Mouse (Mus musculus): ENCODE measurements at regions not wholly inside any gene's neighbourhood (a gene's known extent, or its start where the extent isn't known, plus 50 kb on each side); places are given as distances from the start of the nearest gene placed in this dataset.
"Not testable (repeated sequence)": the region's sequence is repeated elsewhere in the genome, so short reads cannot be mapped to it uniquely, and the experiment has no call there.

DNA sequence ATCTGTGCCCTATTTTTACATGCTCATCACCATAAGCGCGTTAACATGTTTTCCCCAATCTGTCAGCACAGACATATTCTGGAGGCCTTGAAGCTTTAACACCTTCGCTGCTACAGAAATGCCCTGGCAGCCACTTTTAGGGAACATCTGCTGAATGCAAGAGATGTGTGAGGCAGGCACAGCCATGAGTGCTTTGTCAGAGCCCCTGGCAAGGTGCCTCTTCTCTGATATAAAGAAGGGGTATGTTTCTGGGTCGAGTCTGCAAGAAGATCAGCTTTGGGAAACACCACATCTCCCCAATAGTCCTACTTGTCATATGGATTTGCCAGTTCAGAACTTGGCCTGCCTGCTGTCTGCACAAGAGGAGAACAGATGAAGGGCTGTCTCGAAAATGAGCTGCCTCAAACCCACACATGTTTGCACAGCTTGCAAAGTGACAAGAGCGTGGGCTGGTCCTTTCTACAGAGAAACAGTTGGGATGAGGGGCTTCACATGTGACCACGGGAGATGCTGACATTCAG is 1263.3 kb upstream of the Klhl29 start:
- DNase-seq (ENCODE audit: inconsistent age in 2 of 2, low spot score in 1 of 2): no peak

- no peak for DNase-seq (ENCODE audit: inconsistent age in 2 of 2, low spot score in 1 of 2)
Measured at GRCm38 (mm10) chr12:6637771-6638305, 1262.4 kb upstream of the Klhl29 start.

DNA sequence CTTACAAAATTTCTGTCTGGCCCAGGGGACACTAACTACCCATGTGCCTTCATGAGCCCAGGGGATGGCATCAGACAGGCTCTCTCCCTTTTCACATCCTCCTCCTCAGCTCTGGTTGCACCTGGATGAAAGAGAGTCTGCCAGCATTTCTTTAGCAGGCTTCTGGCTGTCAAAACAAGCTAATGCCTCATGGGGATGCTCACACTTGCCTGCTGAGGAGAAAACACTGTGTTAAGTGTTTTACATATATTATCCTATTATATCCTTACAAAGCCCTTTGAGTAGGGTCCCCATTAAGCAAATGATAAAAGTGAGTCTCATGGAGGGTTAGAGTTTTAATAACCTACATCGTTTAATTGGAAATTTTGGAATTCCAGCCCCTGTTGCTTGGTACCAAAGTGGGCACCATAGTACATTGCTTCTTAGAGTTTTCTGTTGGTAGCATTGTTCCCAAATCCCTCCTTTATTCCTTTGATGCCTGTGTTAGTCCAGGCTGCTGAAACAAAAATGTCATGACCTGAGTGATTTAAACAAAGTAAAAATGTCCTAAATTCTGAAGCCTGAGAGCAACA is 1247.2 kb upstream of the Klhl29 start:
- no peak for DNase-seq (ENCODE audit: inconsistent age in 2 of 2, low spot score in 1 of 2)

DNA sequence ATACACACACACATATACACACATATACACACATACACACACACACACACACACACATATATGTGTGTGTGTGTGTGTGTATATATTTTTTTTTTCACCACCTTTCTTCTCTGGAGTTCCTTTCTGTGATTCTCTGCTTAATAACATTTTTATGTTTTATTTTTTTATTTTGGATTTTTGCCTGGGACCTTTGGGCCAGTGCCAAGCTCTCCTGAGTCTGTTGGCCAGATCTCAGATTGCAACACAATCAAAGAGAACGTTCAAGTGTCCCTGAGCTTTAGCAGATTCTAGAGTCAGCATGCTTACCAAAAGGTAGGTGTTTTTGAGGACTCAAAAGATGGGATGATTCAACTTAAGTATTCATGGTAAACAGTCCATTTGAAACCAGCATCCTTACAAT is 1225.6 kb upstream of the Klhl29 start:
- peak; percentile 47 to 95 for DNase-seq (ENCODE audit: inconsistent age in 2 of 2, low spot score in 1 of 2)

- DNase-seq (ENCODE audit: inconsistent age in 2 of 2, low spot score in 1 of 2): not testable (repeated sequence)
Measured at GRCm38 (mm10) chr12:6595484-6595883, 1220.0 kb upstream of the Klhl29 start.

DNA sequence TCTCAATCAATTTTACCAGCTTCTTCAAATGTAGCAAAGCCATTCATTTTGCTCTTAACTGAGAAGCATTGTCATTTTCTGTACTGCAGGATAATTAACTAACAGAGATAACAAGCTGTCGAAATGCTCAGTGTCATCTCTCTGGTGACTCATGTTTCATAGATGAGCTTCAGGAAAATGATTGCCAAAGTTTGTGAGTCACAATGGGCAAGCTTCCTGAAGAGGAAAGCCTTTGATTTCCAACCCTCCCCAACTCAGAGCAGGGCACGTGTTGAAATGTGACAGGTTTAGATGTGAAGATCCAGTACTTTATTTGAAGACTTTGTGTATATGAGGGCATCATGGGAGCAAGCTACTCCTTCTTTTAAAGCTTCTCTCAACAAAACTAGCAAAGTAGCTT is 1214.7 kb upstream of the Klhl29 start:
- peak; percentile 63 to 90 for DNase-seq (ENCODE audit: inconsistent age in 2 of 2, low spot score in 1 of 2)

- DNase-seq (ENCODE audit: inconsistent age in 2 of 2, low spot score in 1 of 2): peak; percentile 41 to 88
Measured at GRCm38 (mm10) chr12:6588031-6588701, 1212.7 kb upstream of the Klhl29 start.

DNA sequence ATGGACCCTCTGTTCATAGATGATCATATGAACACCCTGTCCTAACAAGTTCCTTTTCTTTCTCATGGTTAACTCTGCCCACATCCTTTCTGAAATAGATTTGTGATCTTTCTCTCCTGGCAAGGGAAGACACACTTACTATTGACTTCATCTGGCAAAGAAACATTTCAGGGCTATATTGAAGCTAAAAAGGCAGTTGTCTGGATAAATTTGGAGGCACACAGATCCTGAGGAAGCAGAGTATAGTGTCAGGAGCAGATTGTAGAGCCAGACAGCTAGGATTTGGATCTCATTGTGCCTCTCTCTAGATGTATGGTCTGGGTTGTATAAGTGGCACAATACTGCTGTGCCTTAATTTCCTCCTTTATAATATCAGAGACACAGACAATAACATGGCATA is 1204.7 kb upstream of the Klhl29 start:
- no peak for DNase-seq (ENCODE audit: inconsistent age in 2 of 2, low spot score in 1 of 2)

GRCm38 (mm10) chr12:6576866-6577360 is 1201.4 kb upstream of the Klhl29 start:
- no peak for DNase-seq (ENCODE audit: inconsistent age in 2 of 2, low spot score in 1 of 2)
